Mouse (Mus musculus): ENCODE measurements at regions not wholly inside any gene's neighbourhood (a gene's known extent, or its start where the extent isn't known, plus 50 kb on each side); places are given as distances from the start of the nearest gene placed in this dataset.

DNA sequence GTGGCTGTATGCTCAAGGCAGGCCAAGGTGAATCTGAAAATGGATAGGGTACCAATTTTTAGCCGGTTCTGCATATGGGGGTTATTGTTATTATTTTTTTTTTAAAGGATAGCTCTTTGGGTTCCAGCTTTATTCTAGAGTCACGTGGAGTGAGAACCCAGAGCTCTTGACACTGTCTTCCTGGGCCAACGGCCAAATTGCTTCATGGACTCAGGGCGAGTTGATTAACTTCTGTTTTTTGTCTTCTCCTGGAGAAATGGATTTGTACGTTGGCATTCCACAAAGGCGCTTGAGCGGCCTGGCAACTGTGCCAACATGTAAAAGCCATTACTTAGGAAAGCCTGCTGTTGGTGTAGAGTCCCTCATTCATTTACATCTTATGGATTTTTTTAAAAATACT lies 134.1 kb upstream of the Ubr2 start:
- DNase-seq (ENCODE audit: low spot score) (no peak), ATAC-seq (ENCODE audit: insufficient read depth, low read depth) (no peak)
- H3K36me3 ChIP-seq (replicated peaks; ENCODE audit: control insufficient read depth, insufficient read depth, low read length) = no peaks in the 10 kb centered on the region
- no peak for TF ChIP-seq EP300 (IDR thresholded peaks at IDR 0.05; ENCODE audit: low read depth)
- TF ChIP-seq CTCF (IDR thresholded peaks at IDR 0.05; ENCODE audit: low read depth) = no peak
- H3K27ac ChIP-seq (ENCODE audit: low read depth) = peak overlapping the region; percentile 21; the same call in 1 of the 2 replicates
- no peak overlapping the region for H3K4me3 ChIP-seq (ENCODE audit: low read depth, low read length)
- WGBS = 22% methylated on average over 7 of the region's 7 CpGs
- H3K4me1 ChIP-seq (ENCODE audit: control insufficient read depth, insufficient read depth) = peaks cover 13% of the 10 kb centered on the region
- no peak overlapping the region for H3K9ac ChIP-seq (replicated peaks; ENCODE audit: low read depth, low read length)
- no peaks in the 10 kb centered on the region for H3K9me3 ChIP-seq (replicated peaks; ENCODE audit: control insufficient read depth, low read length)
- H3K27me3 ChIP-seq (ENCODE audit: control insufficient read depth, insufficient read depth, low read length) = no peaks in the 10 kb centered on the region
- no peak overlapping the region for H3K4me2 ChIP-seq (ENCODE audit: low read depth, low read length)

DNA sequence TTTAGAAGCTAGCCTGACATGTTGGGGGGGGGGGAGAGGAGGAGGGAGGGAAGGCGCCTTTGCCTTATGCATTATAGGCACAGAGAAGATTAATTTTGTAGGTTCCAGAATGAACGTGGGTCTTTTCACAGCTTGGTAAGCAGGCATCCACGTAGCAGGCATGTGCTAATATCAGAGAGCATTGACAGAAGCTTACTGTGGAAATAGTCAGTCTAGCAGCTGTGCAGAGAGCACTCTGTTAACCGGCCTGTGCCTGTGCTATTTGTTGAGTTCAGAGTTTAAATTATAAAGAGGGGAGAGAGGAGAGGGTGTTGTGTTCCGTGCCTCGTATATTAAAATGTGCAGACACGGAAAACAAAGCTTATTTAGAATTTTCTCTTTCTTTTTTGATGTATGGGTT lies 133.5 kb upstream of the Ubr2 start:
- Histone ChIP-seq H3K9me3 (replicated peaks; ENCODE audit: control insufficient read depth, low read length) (no peaks in the 10 kb centered on the region), H3K4me2 (ENCODE audit: low read depth, low read length) (no peak overlapping the region), H3K27me3 (ENCODE audit: control insufficient read depth, insufficient read depth, low read length) (no peaks in the 10 kb centered on the region), H3K4me1 (ENCODE audit: control insufficient read depth, insufficient read depth) (peaks cover 13% of the 10 kb centered on the region), H3K27ac (ENCODE audit: low read depth) (peak overlapping the region; percentile 21; the same call in 1 of the 2 replicates), H3K36me3 (replicated peaks; ENCODE audit: control insufficient read depth, insufficient read depth, low read length) (no peaks in the 10 kb centered on the region), H3K4me3 (ENCODE audit: low read depth, low read length) (no peak overlapping the region), H3K9ac (replicated peaks; ENCODE audit: low read depth, low read length) (no peak overlapping the region)
- WGBS = 60% methylated on average over 7 of the region's 7 CpGs
- TF ChIP-seq CTCF (IDR thresholded peaks at IDR 0.05; ENCODE audit: low read depth) = no peak
- TF ChIP-seq EP300 (IDR thresholded peaks at IDR 0.05; ENCODE audit: low read depth) = no peak
- DNase-seq (ENCODE audit: low spot score) = no peak
- no peak for ATAC-seq (ENCODE audit: insufficient read depth, low read depth)

DNA sequence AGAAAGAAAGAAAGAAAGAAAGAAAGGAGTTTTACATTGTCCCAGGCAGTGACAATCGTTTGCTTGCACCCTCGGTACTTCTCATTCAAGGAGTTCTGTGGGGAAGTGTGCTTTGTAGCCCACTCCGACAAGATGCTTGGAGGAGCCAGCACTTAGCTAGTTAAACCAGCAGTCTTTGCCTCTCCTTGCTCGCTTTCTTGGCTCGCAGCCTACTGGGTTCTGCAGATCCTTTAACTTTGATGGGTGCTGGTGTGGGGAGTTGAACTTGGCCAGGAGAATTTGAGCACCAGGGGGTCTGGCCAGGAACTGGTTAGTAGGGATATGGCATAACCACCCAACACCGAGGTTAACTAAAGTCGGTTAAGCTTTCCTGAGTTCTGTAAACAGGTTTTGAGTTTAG lies 132.5 kb upstream of the Ubr2 start:
- Histone ChIP-seq H3K9ac (replicated peaks; ENCODE audit: low read depth, low read length) (no peak overlapping the region), H3K4me3 (ENCODE audit: low read depth, low read length) (peak overlapping the region; percentile 70; the same call in 1 of the 2 replicates), H3K27ac (ENCODE audit: low read depth) (no peak overlapping the region), H3K4me1 (ENCODE audit: control insufficient read depth, insufficient read depth) (peaks cover 13% of the 10 kb centered on the region), H3K9me3 (replicated peaks; ENCODE audit: control insufficient read depth, low read length) (no peaks in the 10 kb centered on the region), H3K36me3 (replicated peaks; ENCODE audit: control insufficient read depth, insufficient read depth, low read length) (no peaks in the 10 kb centered on the region), H3K4me2 (ENCODE audit: low read depth, low read length) (peak overlapping the region; percentile 98), H3K27me3 (ENCODE audit: control insufficient read depth, insufficient read depth, low read length) (no peaks in the 10 kb centered on the region)
- TF ChIP-seq CTCF (IDR thresholded peaks at IDR 0.05; ENCODE audit: low read depth) = no peak
- no peak for TF ChIP-seq EP300 (IDR thresholded peaks at IDR 0.05; ENCODE audit: low read depth)
- WGBS = 31% methylated on average over 7 of the region's 7 CpGs
- DNase-seq (ENCODE audit: low spot score) (no peak), ATAC-seq (ENCODE audit: insufficient read depth, low read depth) (no peak)

DNA sequence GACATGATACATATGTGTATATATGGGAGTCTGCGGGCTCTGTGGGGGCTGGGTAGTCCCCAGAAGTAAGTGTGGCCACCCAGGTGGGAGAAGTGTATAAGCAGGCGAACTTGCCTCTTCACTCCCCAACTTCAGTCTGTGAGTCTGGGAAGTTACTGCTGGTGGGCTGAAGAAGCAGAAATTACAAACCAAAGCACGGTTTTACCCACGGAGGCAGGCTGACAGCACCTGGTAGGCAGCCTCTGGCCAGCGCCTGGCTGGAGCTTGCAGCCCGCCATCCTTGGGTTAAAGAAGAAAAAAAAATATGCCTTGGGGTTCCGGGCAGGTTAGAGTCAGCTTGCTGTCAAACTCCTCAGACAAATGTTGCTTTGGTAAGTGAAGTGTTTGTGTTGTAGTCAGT lies 131.9 kb upstream of the Ubr2 start:
- no peak for DNase-seq (ENCODE audit: low spot score)
- Histone ChIP-seq H3K27ac (ENCODE audit: low read depth) (peak overlapping the region; percentile 88; the same call in 1 of the 2 replicates), H3K4me2 (ENCODE audit: low read depth, low read length) (peak overlapping the region; percentile 98), H3K27me3 (ENCODE audit: control insufficient read depth, insufficient read depth, low read length) (no peaks in the 10 kb centered on the region), H3K9me3 (replicated peaks; ENCODE audit: control insufficient read depth, low read length) (no peaks in the 10 kb centered on the region), H3K36me3 (replicated peaks; ENCODE audit: control insufficient read depth, insufficient read depth, low read length) (no peaks in the 10 kb centered on the region), H3K4me1 (ENCODE audit: control insufficient read depth, insufficient read depth) (peaks cover 13% of the 10 kb centered on the region), H3K9ac (replicated peaks; ENCODE audit: low read depth, low read length) (peak overlapping the region; percentile 59), H3K4me3 (ENCODE audit: low read depth, low read length) (peak overlapping the region; percentile 70)
- TF ChIP-seq CTCF (IDR thresholded peaks at IDR 0.05; ENCODE audit: low read depth) (no peak), EP300 (IDR thresholded peaks at IDR 0.05; ENCODE audit: low read depth) (no peak)
- no peak for ATAC-seq (ENCODE audit: insufficient read depth, low read depth)
- 6% methylated on average over 7 of the region's 7 CpGs for WGBS

DNA sequence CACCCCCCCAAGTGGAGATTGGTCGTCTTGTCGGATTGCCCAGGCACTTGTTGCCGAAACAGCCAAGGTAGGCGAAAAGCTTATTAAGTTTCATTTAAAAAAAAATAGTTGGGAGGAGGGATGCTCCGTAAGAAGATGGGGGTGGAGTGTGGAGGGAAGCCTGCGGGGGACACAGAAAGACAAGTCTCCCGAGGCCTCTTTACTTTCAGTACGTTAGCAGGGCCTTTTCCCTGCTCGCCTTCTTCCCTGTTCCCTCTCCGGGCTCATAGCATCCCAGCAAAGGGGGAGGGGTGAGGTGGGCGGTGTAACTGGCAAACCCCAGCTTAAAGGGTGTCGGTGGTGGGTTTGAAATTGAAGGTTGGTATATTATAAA lies 131.5 kb upstream of the Ubr2 start:
- Histone ChIP-seq H3K27ac (ENCODE audit: low read depth) (peak overlapping the region; percentile 88), H3K9ac (replicated peaks; ENCODE audit: low read depth, low read length) (peak overlapping the region; percentile 59)

More for the DNA sequence above, 131.5 kb upstream of the Ubr2 start:
- 1% methylated on average over 12 of the region's 12 CpGs for WGBS
- Histone ChIP-seq H3K36me3 (replicated peaks; ENCODE audit: control insufficient read depth, insufficient read depth, low read length) (no peaks in the 10 kb centered on the region), H3K27me3 (ENCODE audit: control insufficient read depth, insufficient read depth, low read length) (no peaks in the 10 kb centered on the region), H3K9me3 (replicated peaks; ENCODE audit: control insufficient read depth, low read length) (no peaks in the 10 kb centered on the region), H3K4me3 (ENCODE audit: low read depth, low read length) (peak overlapping the region; percentile 70), H3K4me2 (ENCODE audit: low read depth, low read length) (peak overlapping the region; percentile 98), H3K4me1 (ENCODE audit: control insufficient read depth, insufficient read depth) (peaks cover 13% of the 10 kb centered on the region)
- ATAC-seq (ENCODE audit: insufficient read depth, low read depth) (no peak), DNase-seq (ENCODE audit: low spot score) (no peak)
- TF ChIP-seq CTCF (IDR thresholded peaks at IDR 0.05; ENCODE audit: low read depth) = no peak
- TF ChIP-seq EP300 (IDR thresholded peaks at IDR 0.05; ENCODE audit: low read depth) = no peak
